Comparison of ENCODE assay signal across 14 mouse cellular contexts in genomic region chr6:43522046-43522445, GRCm38 (mm10).
DNase-seq lines count a peak whose midpoint lies in the region; ATAC-seq and TF ChIP-seq lines count a peak whose summit lies in the region.
"Had no signal": no experiment of that assay in that cellular context is flagged by ENCODE, and none has a peak within 500 bp of the region (broad histone marks: within the 10 kb centered on the region; RNA-seq: fewer than 3 reads in every experiment).

No protein-coding gene starts in this region.

- H3K9ac ChIP-seq in intestine, embryonic 15.5 days = no peak overlapping the region
- H3K9ac ChIP-seq in intestine, postnatal 0 days (ENCODE audit: low read depth, low read length) = no peak overlapping the region
- no peak overlapping the region for H3K9ac ChIP-seq in hindbrain, embryonic 12.5 days
- H3K9ac ChIP-seq in midbrain, postnatal 0 days (replicated peaks; ENCODE audit: low read length, poor library complexity, severe bottlenecking) = no peak overlapping the region
- H3K9ac ChIP-seq in liver, embryonic 12.5 days = no peak overlapping the region

- no peak for TF ChIP-seq CTCF in intestine, postnatal 0 days (IDR thresholded peaks at IDR 0.05; ENCODE audit: low read depth)
- TF ChIP-seq CTCF in midbrain, postnatal 0 days (IDR thresholded peaks at IDR 0.05) = no peak

- no peak overlapping the region for H3K4me2 ChIP-seq in intestine, embryonic 15.5 days (replicated peaks)
- H3K4me2 ChIP-seq in intestine, postnatal 0 days (replicated peaks; ENCODE audit: low read depth) = no peak overlapping the region
- no peak overlapping the region for H3K4me2 ChIP-seq in hindbrain, embryonic 12.5 days (replicated peaks)
- H3K4me2 ChIP-seq in midbrain, postnatal 0 days (ENCODE audit: low read depth, low read length, poor library complexity, severe bottlenecking) = no peak overlapping the region
- no peak overlapping the region for H3K4me2 ChIP-seq in liver, embryonic 12.5 days

- no peaks in the 10 kb centered on the region for H3K9me3 ChIP-seq in intestine, embryonic 15.5 days
- H3K9me3 ChIP-seq in intestine, postnatal 0 days (ENCODE audit: control insufficient read depth) = no peaks in the 10 kb centered on the region
- H3K9me3 ChIP-seq in hindbrain, embryonic 12.5 days (replicated peaks) = no peaks in the 10 kb centered on the region
- H3K9me3 ChIP-seq in midbrain, postnatal 0 days (ENCODE audit: low read length) = no peaks in the 10 kb centered on the region
- no peaks in the 10 kb centered on the region for H3K9me3 ChIP-seq in liver, embryonic 12.5 days (replicated peaks)
- H3K9me3 ChIP-seq: G1E had no signal

- no peak overlapping the region for H3K4me3 ChIP-seq in intestine, embryonic 15.5 days (replicated peaks)
- H3K4me3 ChIP-seq in intestine, postnatal 0 days (ENCODE audit: low read depth, low read length) = no peak overlapping the region
- no peak overlapping the region for H3K4me3 ChIP-seq in hindbrain, embryonic 12.5 days
- no peak overlapping the region for H3K4me3 ChIP-seq in midbrain, postnatal 0 days (ENCODE audit: low read depth, low read length)
- H3K4me3 ChIP-seq in liver, embryonic 12.5 days = no peak overlapping the region

- H3K27ac ChIP-seq in intestine, embryonic 15.5 days = no peak overlapping the region
- H3K27ac ChIP-seq in intestine, postnatal 0 days (ENCODE audit: low read depth, low read length) = no peak overlapping the region
- no peak overlapping the region for H3K27ac ChIP-seq in hindbrain, embryonic 12.5 days
- no peak overlapping the region for H3K27ac ChIP-seq in midbrain, postnatal 0 days (ENCODE audit: low read depth, low read length)
- no peak overlapping the region for H3K27ac ChIP-seq in liver, embryonic 12.5 days

- WGBS in intestine, embryonic 15.5 days = 57% methylated on average over 1 of the region's 1 CpGs
- WGBS in intestine, postnatal 0 days = 39% methylated on average over 1 of the region's 1 CpGs
- WGBS in hindbrain, embryonic 12.5 days = 13% methylated on average over 1 of the region's 1 CpGs
- 37% methylated on average over 1 of the region's 1 CpGs for WGBS in midbrain, postnatal 0 days
- 68% methylated on average over 1 of the region's 1 CpGs for WGBS in liver, embryonic 12.5 days (ENCODE audit: insufficient replicate concordance)

- no peaks in the 10 kb centered on the region for H3K4me1 ChIP-seq in intestine, embryonic 15.5 days (replicated peaks)
- no peaks in the 10 kb centered on the region for H3K4me1 ChIP-seq in intestine, postnatal 0 days (replicated peaks; ENCODE audit: control insufficient read depth, insufficient read depth, low read length)
- peaks cover 5% of the 10 kb centered on the region; the same call in 1 of the 2 replicates for H3K4me1 ChIP-seq in hindbrain, embryonic 12.5 days
- H3K4me1 ChIP-seq in midbrain, postnatal 0 days (ENCODE audit: insufficient read depth, low read length) = no peaks in the 10 kb centered on the region
- H3K4me1 ChIP-seq in liver, embryonic 12.5 days = 0 out of 2 replicates have a peak, but pooled peaks cover 4% of the 10 kb centered on the region

- ATAC-seq in intestine, embryonic 15.5 days = 0 out of 2 replicates have a peak, but pooled peaks have one; percentile 34
- no peak for ATAC-seq in intestine, postnatal 0 days
- peak; percentile 69; the same call in 1 of the 2 replicates for ATAC-seq in hindbrain, embryonic 12.5 days (ENCODE audit: low FRiP score)
- ATAC-seq in midbrain, postnatal 0 days (ENCODE audit: low FRiP score) = no peak
- no peak for ATAC-seq in activated CD4-positive, CD25-positive, alpha-beta regulatory T cell, adult 4 months
- ATAC-seq in liver, embryonic 12.5 days = no peak

- H3K27me3 ChIP-seq in intestine, embryonic 15.5 days (replicated peaks) = no peaks in the 10 kb centered on the region
- no peaks in the 10 kb centered on the region for H3K27me3 ChIP-seq in intestine, postnatal 0 days (replicated peaks; ENCODE audit: control insufficient read depth, insufficient read depth, low read length)
- no peaks in the 10 kb centered on the region for H3K27me3 ChIP-seq in hindbrain, embryonic 12.5 days
- H3K27me3 ChIP-seq in midbrain, postnatal 0 days (ENCODE audit: insufficient read depth, low read length) = no peaks in the 10 kb centered on the region
- no peaks in the 10 kb centered on the region for H3K27me3 ChIP-seq in liver, embryonic 12.5 days (replicated peaks)

- peak; percentile 4 for DNase-seq in embryo, embryonic 11.5 days (ENCODE audit: low read depth, low spot score)
- peak; percentile 33 for DNase-seq in midbrain, postnatal 0 days (ENCODE audit: low spot score)
- DNase-seq in thymus, postnatal 0 days (ENCODE audit: low spot score) = no peak
- DNase-seq: cerebellum, adult 9-11 months; gastrocnemius, postnatal 36 days; kidney, postnatal 10 days; right cerebral cortex, postnatal 25 days; thymus, postnatal 36 days had no signal

- H3K36me3 ChIP-seq in intestine, embryonic 15.5 days = no peaks in the 10 kb centered on the region
- H3K36me3 ChIP-seq in intestine, postnatal 0 days (ENCODE audit: control insufficient read depth, insufficient read depth) = no peaks in the 10 kb centered on the region
- no peaks in the 10 kb centered on the region for H3K36me3 ChIP-seq in hindbrain, embryonic 12.5 days
- no peaks in the 10 kb centered on the region for H3K36me3 ChIP-seq in midbrain, postnatal 0 days (ENCODE audit: insufficient read depth, low read length)
- no peaks in the 10 kb centered on the region for H3K36me3 ChIP-seq in liver, embryonic 12.5 days
- H3K36me3 ChIP-seq: G1E had no signal

Comparison
In these comparisons a context has a peak if more than half of its experiments do, and no peak if none do; other contexts are left out.
1. ATAC-seq: peak in intestine, embryonic 15.5 days (single experiment) and hindbrain, embryonic 12.5 days (single experiment); none in intestine, postnatal 0 days (single experiment), midbrain, postnatal 0 days (single experiment), activated CD4-positive, CD25-positive, alpha-beta regulatory T cell, adult 4 months (single experiment) and liver, embryonic 12.5 days (single experiment).